Mouse (Mus musculus) limb, embryonic 14.5 days (tissue): Measurements from ENCODE around the gene Fxr2. TPM values are rescaled to one million over a fixed set of nuclear protein-coding genes. Genes with fewer than 3 reads are reported as not detected.

Source experiments
- ATAC-seq: fragments of 200-750 bp; cut with Nextera tagmentation; 2 replicates; pipeline ENCODE4 v1.8.0; 2017; ENCODE audit warnings: low read depth, moderate number of reproducible peaks, moderate TSS enrichment; ENCODE audit not compliant: low FRiP score
- DNase-seq: peaks from one replicate; pipeline ENCODE4 v3.0.0-alpha.2; 2015; ENCODE audit warnings: low spot score
- H3K27ac ChIP-seq: fragments of 300-500 bp; sonication (generic); replicated peaks from 2 replicates; pipeline ENCODE4 v1.5.1; 2014; ENCODE audit warnings: low read depth, mild to moderate bottlenecking, low read length, moderate library complexity, mixed read lengths
- H3K27me3 ChIP-seq: fragments of 300-500 bp; sonication (generic); 2 replicates; pipeline ENCODE4 v1.6.1; 2014; ENCODE audit warnings: low read length, mixed read lengths; ENCODE audit not compliant: control insufficient read depth, insufficient read depth
- H3K36me3 ChIP-seq: fragments of 300-500 bp; sonication (generic); 2 replicates; pipeline ENCODE4 v1.6.1; 2014; ENCODE audit warnings: mild to moderate bottlenecking, low read length, moderate library complexity, mixed read lengths; ENCODE audit not compliant: control insufficient read depth, insufficient read depth
- H3K4me1 ChIP-seq: fragments of 300-500 bp; sonication (generic); 2 replicates; pipeline ENCODE4 v1.6.1; 2014; ENCODE audit warnings: antibody characterized with exemption, low read length, mixed read lengths; ENCODE audit not compliant: control insufficient read depth, insufficient read depth
- H3K4me2 ChIP-seq: fragments of 300-500 bp; sonication (generic); replicated peaks from 2 replicates; pipeline ENCODE4 v1.6.1; 2014; ENCODE audit warnings: low read depth, mild to moderate bottlenecking, low read length, moderate library complexity; ENCODE audit not compliant: severe bottlenecking
- H3K4me3 ChIP-seq: fragments of 300-500 bp; sonication (generic); replicated peaks from 2 replicates; pipeline ENCODE4 v1.5.1; 2014; ENCODE audit warnings: low read length
- H3K9ac ChIP-seq: fragments of 300-500 bp; sonication (generic); 2 replicates; pipeline ENCODE4 v1.6.1; 2014; ENCODE audit warnings: mild to moderate bottlenecking, low read depth, low read length, moderate library complexity; ENCODE audit not compliant: severe bottlenecking
- H3K9me3 ChIP-seq: fragments of 300-500 bp; sonication (generic); 2 replicates; pipeline ENCODE4 v1.6.1; 2016; ENCODE audit warnings: low read length; ENCODE audit not compliant: control insufficient read depth
- POLR2A ChIP-seq: fragments of 200-500 bp; IDR thresholded peaks from 2 replicates; pipeline ENCODE4 v1.8.0; 2012; ENCODE audit warnings: inconsistent platforms, mild to moderate bottlenecking, moderate library complexity, borderline replicate concordance; ENCODE audit not compliant: insufficient read depth, insufficient read length; ENCODE audit errors: extremely low read depth
- WGBS: fragments of 180-500 bp; shearing (Covaris S2); extraction: QIAGEN DNeasy Blood & Tissue Kit; methylation state at CpG from one replicate; pipeline ENCODE4 v1.1.7; 2014; 5-methylcytosine and 5-hydroxymethylcytosine counted together
- polyA plus RNA-seq, 2 experiments: library from polyadenylated mRNA; depleted of rRNA in 1 of 2; stranded (reverse) in 1 of 2; unstranded in 1 of 2; fragments of >200 nt; fragmentation: Nextera tagmentation in 1 of 2; extraction: Ambion mirVana in 1 of 2; gene quantifications; 2 replicates each; pipeline versions ENCODE4 v1.2.1 to v1.2.3; 2012 to 2014

The Fxr2 gene
- polyA plus RNA-seq, 2 experiments, result 28.9 to 125 TPM

GRCm38 (mm10) chr11:69628286-69628685 lies 4.5 kb upstream of the Fxr2 start:
- H3K4me2 ChIP-seq, result no peak overlapping the region
- H3K4me3 ChIP-seq, result no peak overlapping the region
- no peaks in the 10 kb centered on the region for H3K4me1 ChIP-seq
- H3K9me3 ChIP-seq, result no peaks in the 10 kb centered on the region
- 37% methylated on average over 6 of the region's 6 CpGs for WGBS
- H3K36me3 ChIP-seq, result no peaks in the 10 kb centered on the region
- peak; percentile 76 for DNase-seq
- H3K9ac ChIP-seq, result no peak overlapping the region
- no peaks in the 10 kb centered on the region for H3K27me3 ChIP-seq
- no peak for TF ChIP-seq POLR2A
- H3K27ac ChIP-seq, result no peak overlapping the region
- no peak for ATAC-seq

- no peaks in the 10 kb centered on the region for H3K27me3 ChIP-seq
- H3K4me1 ChIP-seq, result peaks cover 5% of the 10 kb centered on the region; the same call in 1 of the 2 replicates
- H3K9me3 ChIP-seq, result no peaks in the 10 kb centered on the region
- no peak overlapping the region for H3K9ac ChIP-seq
- no peak overlapping the region for H3K27ac ChIP-seq
- DNase-seq (no peak), ATAC-seq (no peak)
- no peak for TF ChIP-seq POLR2A
- WGBS, result 67% methylated on average over 1 of the region's 1 CpGs
- H3K4me2 ChIP-seq, result no peak overlapping the region
- no peaks in the 10 kb centered on the region for H3K36me3 ChIP-seq
- no peak overlapping the region for H3K4me3 ChIP-seq
Measured at GRCm38 (mm10) chr11:69629802-69630201, 3.0 kb upstream of the Fxr2 start.

GRCm38 (mm10) chr11:69633128-69633866 lies 507 bp downstream of the Fxr2 start:
- Histone ChIP-seq H3K27ac (peak overlapping the region; percentile 95), H3K4me3 (peak overlapping the region; percentile 98), H3K4me2 (peak overlapping the region; percentile 77), H3K9me3 (no peaks in the 10 kb centered on the region), H3K36me3 (peaks cover 9% of the 10 kb centered on the region), H3K4me1 (peaks cover 16% of the 10 kb centered on the region; the same call in 1 of the 2 replicates), H3K9ac (peak overlapping the region; percentile 94), H3K27me3 (no peaks in the 10 kb centered on the region)
- TF ChIP-seq POLR2A, result no peak
- no peak for DNase-seq
- under 1% methylated on average over 40 of the region's 50 CpGs for WGBS
- peak; percentile 51 for ATAC-seq

- WGBS, result 91% methylated on average over 3 of the region's 3 CpGs
Measured at GRCm38 (mm10) chr11:69635471-69635870, 2.7 kb downstream of the Fxr2 start.

GRCm38 (mm10) chr11:69645860-69646259 lies 13.1 kb downstream of the Fxr2 start:
- peaks cover 96% of the 10 kb centered on the region for H3K36me3 ChIP-seq
- H3K27ac ChIP-seq, result no peak overlapping the region
- no peak for TF ChIP-seq POLR2A
- H3K4me2 ChIP-seq, result no peak overlapping the region
- DNase-seq (no peak), ATAC-seq (no peak)
- H3K9ac ChIP-seq, result no peak overlapping the region
- H3K9me3 ChIP-seq, result no peaks in the 10 kb centered on the region
- no peaks in the 10 kb centered on the region for H3K4me1 ChIP-seq
- 91% methylated on average over 5 of the region's 5 CpGs for WGBS
- no peak overlapping the region for H3K4me3 ChIP-seq
- H3K27me3 ChIP-seq, result no peaks in the 10 kb centered on the region

More at GRCm38 (mm10) chr11:69635471-69635870, 2.7 kb downstream of the Fxr2 start:
- Histone ChIP-seq H3K36me3 (peaks cover 26% of the 10 kb centered on the region), H3K4me1 (peaks cover 16% of the 10 kb centered on the region; the same call in 1 of the 2 replicates), H3K9ac (no peak overlapping the region), H3K9me3 (no peaks in the 10 kb centered on the region), H3K4me3 (no peak overlapping the region), H3K4me2 (peak overlapping the region; percentile 23; the same call in 1 of the 2 replicates), H3K27me3 (no peaks in the 10 kb centered on the region), H3K27ac (no peak overlapping the region)
- DNase-seq, result no peak
- no peak for TF ChIP-seq POLR2A
- ATAC-seq, result no peak
